Mouse (Mus musculus) hindbrain, embryonic 13.5 days (tissue): ENCODE results near the gene Pitpnm3. TPM values are rescaled to one million over a fixed set of nuclear protein-coding genes. Genes with fewer than 3 reads are reported as not detected.
"Not testable (repeated sequence)": the region's sequence is repeated elsewhere in the genome, so short reads cannot be mapped to it uniquely, and the experiment has no call there.

ENCODE experiments used
- ATAC-seq: fragments of 200-750 bp; cut with Nextera tagmentation; 2 replicates; pipeline ENCODE4 v1.8.0; 2017; ENCODE audit warnings: moderate TSS enrichment; ENCODE audit not compliant: low FRiP score
- H3K27ac ChIP-seq: fragments of 300-500 bp; sonication (generic); 2 replicates; pipeline ENCODE4 v1.5.1; 2015; ENCODE audit warnings: inconsistent platforms, mild to moderate bottlenecking, moderate library complexity
- H3K27me3 ChIP-seq: fragments of 300-500 bp; sonication (generic); 2 replicates; pipeline ENCODE4 v1.6.1; 2015; ENCODE audit warnings: mild to moderate bottlenecking, inconsistent platforms
- H3K36me3 ChIP-seq: fragments of 300-500 bp; sonication (generic); 2 replicates; pipeline ENCODE4 v1.6.1; 2015; ENCODE audit warnings: mild to moderate bottlenecking, inconsistent platforms
- H3K4me1 ChIP-seq: fragments of 300-500 bp; sonication (generic); replicated peaks from 2 replicates; pipeline ENCODE4 v1.6.1; 2015; ENCODE audit warnings: inconsistent platforms
- H3K4me2 ChIP-seq: fragments of 300-500 bp; sonication (generic); 2 replicates; pipeline ENCODE4 v1.6.1; 2015; ENCODE audit warnings: inconsistent platforms, mild to moderate bottlenecking, moderate library complexity
- H3K4me3 ChIP-seq: fragments of 300-500 bp; sonication (generic); 2 replicates; pipeline ENCODE4 v1.5.1; 2015; ENCODE audit warnings: mild to moderate bottlenecking, inconsistent platforms
- H3K9ac ChIP-seq: fragments of 300-500 bp; sonication (generic); 2 replicates; pipeline ENCODE4 v1.6.1; 2015; ENCODE audit warnings: mild to moderate bottlenecking, inconsistent platforms
- H3K9me3 ChIP-seq: fragments of 300-500 bp; sonication (generic); 2 replicates; pipeline ENCODE4 v1.6.1; 2016; ENCODE audit warnings: inconsistent platforms
- WGBS: fragments of 180-500 bp; shearing (Covaris S2); methylation state at CpG from one replicate; pipeline ENCODE4 v1.1.7; 2015; 5-methylcytosine and 5-hydroxymethylcytosine counted together
- polyA plus RNA-seq: library from polyadenylated mRNA; unstranded; fragments of >200 nt; fragmentation: Nextera tagmentation; extraction: Ambion mirVana; gene quantifications from 2 replicates; pipeline ENCODE4 v1.2.1, GENCODE M21; 2015

The Pitpnm3 gene
- 1.9 and 2.0 TPM in 2 replicates for polyA plus RNA-seq

DNA sequence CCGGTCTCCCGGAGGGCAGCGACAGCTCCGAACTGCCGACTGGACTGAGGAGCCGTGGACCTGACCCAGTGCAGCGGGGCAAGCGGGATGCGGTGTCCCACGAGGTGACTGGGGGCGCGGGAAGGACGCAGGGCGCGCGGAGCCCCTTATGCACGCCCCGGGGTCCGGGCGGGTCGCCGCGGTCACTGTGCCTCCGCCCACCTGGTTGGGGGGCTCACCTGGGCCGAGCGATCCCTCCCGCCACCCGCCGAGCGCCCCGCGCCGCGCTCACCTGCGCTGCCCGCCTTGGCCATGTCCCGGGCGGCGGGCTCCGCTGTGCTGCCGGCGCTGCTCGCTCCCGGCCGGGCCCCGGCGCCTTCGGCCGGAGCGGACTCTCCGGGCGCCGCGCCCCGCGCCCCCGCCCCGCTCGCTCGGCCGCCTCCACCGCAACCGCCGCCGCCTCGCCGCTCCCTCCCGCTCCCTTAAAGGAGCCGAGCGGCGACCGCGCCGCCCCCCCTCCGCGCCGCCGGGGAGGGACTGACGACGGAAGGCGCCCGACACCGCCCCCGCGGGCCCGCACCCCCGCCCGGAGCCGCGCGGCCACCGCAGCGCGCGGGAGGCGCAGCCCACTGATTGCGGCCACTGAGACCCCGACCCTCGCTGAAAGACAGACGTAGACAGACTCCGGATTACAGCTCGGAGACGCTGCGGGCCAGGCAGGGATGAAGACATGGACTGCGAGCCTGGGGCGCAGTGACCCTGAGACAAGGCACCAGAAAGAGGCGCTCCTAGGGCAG lies at the start of gene Pitpnm3:
Pitpnm3 (minus strand) TSS at position 396 of the 776 bp plus-strand sequence.
- Histone ChIP-seq H3K4me3 (peak within 1 kb of the TSS; percentile 68), H3K36me3 (no peaks in the 10 kb centered on the region), H3K27me3 (peaks cover 75% of the 10 kb centered on the region), H3K9ac (peak within 1 kb of the TSS; percentile 87), H3K4me1 (peaks cover 43% of the 10 kb centered on the region), H3K4me2 (peak within 1 kb of the TSS; percentile 95), H3K27ac (peak within 1 kb of the TSS; percentile 40; the same call in 1 of the 2 replicates), H3K9me3 (no peaks in the 10 kb centered on the region)
- under 1% methylated on average over 81 of the region's 107 CpGs for WGBS
- peak; percentile 54; the same call in 1 of the 2 replicates for ATAC-seq

DNA sequence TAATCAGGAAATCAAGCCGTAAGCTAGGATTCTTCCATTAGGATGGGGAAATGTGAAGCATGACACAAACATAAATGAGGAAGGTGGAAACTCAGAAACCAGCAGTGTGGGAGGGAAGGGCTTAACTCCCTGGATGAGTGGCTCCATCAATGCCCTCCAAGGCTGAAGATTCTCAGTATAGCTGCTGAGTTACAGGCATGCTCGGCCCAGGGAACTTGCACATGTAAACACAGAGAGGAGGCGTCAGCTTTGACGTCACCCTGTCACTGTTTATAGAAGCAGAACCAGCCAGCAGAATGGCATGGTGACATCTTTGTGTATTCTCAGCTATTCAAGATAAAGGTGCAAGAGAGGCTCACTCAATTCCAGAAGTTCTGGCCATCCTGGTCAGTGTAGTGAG lies 48.7 kb upstream of the Pitpnm3 start:
- no peak for ATAC-seq
- Histone ChIP-seq H3K27me3 (no peaks in the 10 kb centered on the region), H3K9me3 (no peaks in the 10 kb centered on the region), H3K36me3 (peaks cover 63% of the 10 kb centered on the region), H3K9ac (no peak overlapping the region), H3K4me1 (no peaks in the 10 kb centered on the region), H3K4me2 (no peak overlapping the region), H3K27ac (no peak overlapping the region), H3K4me3 (no peak overlapping the region)
- 88% methylated on average over 4 of the region's 4 CpGs for WGBS

DNA sequence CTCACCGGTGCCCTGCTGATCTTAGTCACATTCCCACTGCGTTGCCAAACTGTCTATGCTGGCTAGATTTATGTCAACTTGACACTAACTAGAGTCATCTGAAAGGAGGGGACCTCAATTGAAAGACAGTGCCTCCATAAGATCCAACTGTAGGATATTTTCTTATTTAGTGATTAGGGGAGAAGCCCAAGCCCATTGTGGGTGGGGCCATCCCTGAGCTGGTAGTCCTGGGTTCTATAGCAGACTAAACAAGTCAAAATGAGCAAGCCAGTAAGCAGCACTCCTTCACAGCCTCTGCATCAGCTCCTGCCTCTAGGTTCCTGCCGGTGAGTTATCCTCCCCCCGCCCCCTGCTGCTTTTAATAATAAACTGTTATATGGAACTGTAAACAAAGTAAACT lies 45.6 kb upstream of the Pitpnm3 start:
- Histone ChIP-seq H3K4me2 (no peak overlapping the region), H3K4me3 (no peak overlapping the region), H3K36me3 (peaks cover 64% of the 10 kb centered on the region), H3K27me3 (no peaks in the 10 kb centered on the region), H3K9ac (no peak overlapping the region), H3K27ac (no peak overlapping the region), H3K9me3 (no peaks in the 10 kb centered on the region), H3K4me1 (peaks cover 4% of the 10 kb centered on the region; the same call in 1 of the 2 replicates)
- ATAC-seq = no peak
- WGBS = 95% methylated on average over 4 of the region's 4 CpGs

GRCm38 (mm10) chr11:72180556-72180955 lies 45.0 kb upstream of the Pitpnm3 start:
- Histone ChIP-seq H3K9me3 (no peaks in the 10 kb centered on the region), H3K36me3 (peaks cover 65% of the 10 kb centered on the region)
- 92% methylated on average over 5 of the region's 5 CpGs for WGBS

DNA sequence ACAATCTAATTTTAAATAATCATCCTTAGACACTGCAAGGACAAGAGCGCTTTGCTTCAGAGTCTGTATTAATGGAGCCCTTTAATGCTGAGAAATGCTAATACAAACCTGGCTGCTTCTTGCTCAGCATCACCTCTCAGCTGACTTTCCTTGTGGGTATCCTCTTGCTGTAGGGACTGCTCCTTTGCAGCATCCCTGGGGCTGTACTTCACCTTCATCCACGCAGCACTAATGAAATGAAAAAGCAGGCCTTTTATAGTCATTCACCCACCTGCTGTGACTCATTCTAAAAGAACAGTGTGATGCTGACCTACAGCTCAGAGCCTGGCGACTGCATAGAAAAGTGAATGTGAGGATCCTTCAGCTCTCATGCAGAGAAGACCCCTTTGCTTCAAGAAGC lies 41.0 kb upstream of the Pitpnm3 start:
- Histone ChIP-seq H3K36me3 (peaks cover 88% of the 10 kb centered on the region), H3K9ac (no peak overlapping the region), H3K27me3 (no peaks in the 10 kb centered on the region), H3K9me3 (no peaks in the 10 kb centered on the region), H3K27ac (no peak overlapping the region), H3K4me2 (no peak overlapping the region), H3K4me1 (peaks cover 4% of the 10 kb centered on the region; the same call in 1 of the 2 replicates), H3K4me3 (no peak overlapping the region)
- WGBS = 25% methylated on average over 3 of the region's 3 CpGs
- ATAC-seq = no peak

More at GRCm38 (mm10) chr11:72180556-72180955, 45.0 kb upstream of the Pitpnm3 start:
- Histone ChIP-seq H3K9ac (no peak overlapping the region), H3K27ac (no peak overlapping the region), H3K27me3 (no peaks in the 10 kb centered on the region), H3K4me3 (no peak overlapping the region), H3K4me1 (peaks cover 4% of the 10 kb centered on the region; the same call in 1 of the 2 replicates), H3K4me2 (no peak overlapping the region)
- ATAC-seq = no peak

GRCm38 (mm10) chr11:72175966-72176365 lies 40.4 kb upstream of the Pitpnm3 start:
- no peak overlapping the region for H3K27ac ChIP-seq
- 68% methylated on average over 5 of the region's 5 CpGs for WGBS
- no peak overlapping the region for H3K4me3 ChIP-seq
- H3K4me1 ChIP-seq = peaks cover 4% of the 10 kb centered on the region; the same call in 1 of the 2 replicates
- no peak overlapping the region for H3K9ac ChIP-seq
- ATAC-seq = no peak
- no peaks in the 10 kb centered on the region for H3K9me3 ChIP-seq
- no peak overlapping the region for H3K4me2 ChIP-seq
- no peaks in the 10 kb centered on the region for H3K27me3 ChIP-seq
- H3K36me3 ChIP-seq = peaks cover 83% of the 10 kb centered on the region

DNA sequence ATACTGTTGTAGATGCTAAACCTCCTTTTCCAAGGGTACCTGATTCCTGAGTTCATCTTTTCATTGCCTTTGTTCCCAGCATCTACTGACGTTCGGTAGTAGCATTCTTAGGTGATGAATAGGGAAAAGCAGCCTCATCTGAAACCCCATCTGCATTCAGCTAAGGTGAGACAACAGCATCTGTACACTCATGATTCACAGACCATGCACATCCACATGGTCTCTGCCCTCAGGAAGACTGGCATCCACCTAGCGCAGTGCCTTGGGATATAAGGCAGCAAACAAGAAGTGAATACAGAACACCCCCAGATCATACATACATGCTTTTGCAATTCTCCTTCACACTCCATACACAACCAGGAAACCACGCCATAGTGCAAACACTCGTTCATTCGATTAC lies 39.1 kb upstream of the Pitpnm3 start:
- 92% methylated on average over 6 of the region's 6 CpGs for whole genome bisulfite sequencing
- Histone ChIP-seq H3K4me2 (no peak overlapping the region), H3K27ac (no peak overlapping the region), H3K4me3 (no peak overlapping the region), H3K4me1 (peaks cover 4% of the 10 kb centered on the region; the same call in 1 of the 2 replicates), H3K9ac (no peak overlapping the region), H3K36me3 (peaks cover 85% of the 10 kb centered on the region), H3K9me3 (no peaks in the 10 kb centered on the region), H3K27me3 (no peaks in the 10 kb centered on the region)
- ATAC-seq = no peak

DNA sequence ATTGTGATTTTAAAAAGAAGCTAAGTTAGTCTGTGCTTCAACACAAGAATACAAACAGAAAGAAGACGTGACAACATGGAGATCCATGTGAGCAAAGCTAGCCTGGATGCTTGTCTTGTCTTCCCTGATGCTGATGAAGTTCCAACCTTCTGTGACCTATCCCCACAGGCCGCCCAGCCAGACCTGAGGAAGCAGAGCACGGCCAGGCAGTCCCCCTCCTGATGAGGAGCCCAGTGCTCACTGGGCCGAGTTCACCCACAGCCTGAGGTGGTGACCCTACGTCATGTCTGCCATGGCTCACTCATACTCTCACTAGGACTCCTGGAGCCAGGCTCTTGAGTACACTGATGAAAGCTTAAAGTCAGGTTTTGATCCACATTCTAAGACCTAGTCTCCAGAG lies 37.9 kb upstream of the Pitpnm3 start:
- H3K4me1 ChIP-seq = peaks cover 4% of the 10 kb centered on the region; the same call in 1 of the 2 replicates
- H3K9ac ChIP-seq = no peak overlapping the region
- WGBS = 91% methylated on average over 5 of the region's 5 CpGs
- peaks cover 89% of the 10 kb centered on the region for H3K36me3 ChIP-seq
- ATAC-seq = no peak
- no peaks in the 10 kb centered on the region for H3K27me3 ChIP-seq
- no peak overlapping the region for H3K27ac ChIP-seq
- no peaks in the 10 kb centered on the region for H3K9me3 ChIP-seq
- no peak overlapping the region for H3K4me2 ChIP-seq
- H3K4me3 ChIP-seq = no peak overlapping the region

- not testable (repeated sequence) for H3K9me3 ChIP-seq, H3K27me3 ChIP-seq, H3K27ac ChIP-seq, H3K4me1 ChIP-seq, ATAC-seq, H3K9ac ChIP-seq, H3K4me3 ChIP-seq, H3K4me2 ChIP-seq
- WGBS = 72% methylated on average over 4 of the region's 4 CpGs
- peaks cover 85% of the 10 kb centered on the region for H3K36me3 ChIP-seq
These were observed 36.3 kb upstream of the Pitpnm3 start for GRCm38 (mm10) chr11:72171906-72172305.

GRCm38 (mm10) chr11:72169871-72170270 lies 34.3 kb upstream of the Pitpnm3 start:
- Histone ChIP-seq H3K9ac (no peak overlapping the region), H3K4me1 (no peaks in the 10 kb centered on the region), H3K9me3 (no peaks in the 10 kb centered on the region), H3K27ac (no peak overlapping the region), H3K4me3 (no peak overlapping the region), H3K27me3 (no peaks in the 10 kb centered on the region), H3K36me3 (peaks cover 84% of the 10 kb centered on the region), H3K4me2 (no peak overlapping the region)
- 87% methylated on average over 4 of the region's 4 CpGs for WGBS
- no peak for ATAC-seq

DNA sequence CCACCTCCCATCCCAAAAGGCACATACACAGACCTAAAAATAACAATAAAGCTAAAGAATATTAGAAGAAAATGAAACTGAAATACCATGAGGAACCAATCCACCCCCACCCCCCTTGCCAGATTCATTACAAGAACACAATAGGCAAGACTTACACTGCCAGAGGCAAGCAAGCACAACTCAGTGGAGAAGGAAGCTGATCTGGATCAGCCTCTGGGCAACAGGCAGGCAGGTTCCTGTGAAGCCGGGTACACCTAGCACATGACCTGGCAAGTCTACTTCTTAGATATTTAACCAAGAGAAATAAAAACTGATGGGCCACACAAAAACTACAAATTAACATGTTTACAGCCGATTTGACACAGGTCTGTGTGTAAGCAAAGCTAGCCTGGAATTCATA lies 27.6 kb upstream of the Pitpnm3 start:
- H3K27me3 ChIP-seq = no peaks in the 10 kb centered on the region
- 94% methylated on average over 2 of the region's 2 CpGs for WGBS
- H3K36me3 ChIP-seq = peaks cover 85% of the 10 kb centered on the region
- ATAC-seq = no peak
- no peak overlapping the region for H3K9ac ChIP-seq
- H3K4me2 ChIP-seq = no peak overlapping the region
- no peak overlapping the region for H3K4me3 ChIP-seq
- H3K27ac ChIP-seq = no peak overlapping the region
- no peaks in the 10 kb centered on the region for H3K9me3 ChIP-seq
- H3K4me1 ChIP-seq = no peaks in the 10 kb centered on the region

- 67% methylated on average over 2 of the region's 2 CpGs for WGBS
- Histone ChIP-seq H3K9ac (no peak overlapping the region), H3K27me3 (no peaks in the 10 kb centered on the region), H3K27ac (no peak overlapping the region), H3K4me2 (no peak overlapping the region), H3K9me3 (no peaks in the 10 kb centered on the region), H3K4me3 (no peak overlapping the region), H3K36me3 (peaks cover 80% of the 10 kb centered on the region), H3K4me1 (peaks cover 11% of the 10 kb centered on the region)
- no peak for ATAC-seq
These were observed 21.0 kb upstream of the Pitpnm3 start for GRCm38 (mm10) chr11:72156624-72157023.

DNA sequence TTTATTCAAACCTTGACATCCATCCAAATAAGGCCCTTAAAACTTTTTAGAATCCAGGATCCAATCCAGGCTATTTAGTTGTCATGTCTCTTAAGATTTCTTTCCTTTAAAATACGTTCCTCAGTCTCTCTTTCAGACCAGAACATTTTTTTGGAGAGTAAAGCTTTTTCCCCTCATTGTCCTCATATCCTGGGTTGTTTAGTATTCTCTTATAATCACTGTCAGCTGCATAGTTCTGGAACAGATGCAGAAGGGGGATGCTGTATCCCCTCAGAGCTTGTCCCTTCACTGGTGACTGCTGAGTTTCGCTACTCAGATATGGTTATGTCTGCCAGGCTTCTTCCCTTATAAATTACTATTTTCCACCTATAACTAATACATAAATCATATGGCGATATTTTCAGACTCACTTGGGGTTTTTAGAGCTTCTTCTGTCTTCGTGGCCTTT lies 20.4 kb upstream of the Pitpnm3 start:
- no peaks in the 10 kb centered on the region for H3K27me3 ChIP-seq
- no peak overlapping the region for H3K9ac ChIP-seq
- H3K4me3 ChIP-seq = no peak overlapping the region
- 87% methylated on average over 4 of the region's 4 CpGs for WGBS
- no peaks in the 10 kb centered on the region for H3K9me3 ChIP-seq
- H3K4me2 ChIP-seq = no peak overlapping the region
- no peak for ATAC-seq
- peaks cover 74% of the 10 kb centered on the region for H3K36me3 ChIP-seq
- H3K27ac ChIP-seq = no peak overlapping the region
- H3K4me1 ChIP-seq = peaks cover 11% of the 10 kb centered on the region
